Mouse (Mus musculus) hindbrain, embryonic 11.5 days (tissue): ENCODE data around the gene Mrpl48. TPM values are rescaled to one million over a fixed set of nuclear protein-coding genes. Genes with fewer than 3 reads are reported as not detected.
A peak's percentile ranks its signal among the peaks of the same experiment; 100 is the strongest.

ENCODE experiments used
- ATAC-seq: fragments of 200-750 bp; cut with Nextera tagmentation; 2 replicates; pipeline ENCODE4 v1.8.0; 2017; ENCODE audit warnings: mild to moderate bottlenecking, moderate TSS enrichment, moderate library complexity; ENCODE audit not compliant: low FRiP score
- DNase-seq: peaks from one replicate; pipeline ENCODE4 v3.0.0-alpha.2; 2015; ENCODE audit warnings: low spot score
- H3K27ac ChIP-seq: fragments of 300-500 bp; sonication (generic); 2 replicates; pipeline ENCODE4 v1.5.1; 2014; ENCODE audit warnings: mild to moderate bottlenecking, low read depth, low read length
- H3K27me3 ChIP-seq: fragments of 300-500 bp; sonication (generic); 2 replicates; pipeline ENCODE4 v1.6.1; 2014; ENCODE audit warnings: mild to moderate bottlenecking, low read length, moderate library complexity, mixed read lengths; ENCODE audit not compliant: control insufficient read depth, insufficient read depth
- H3K36me3 ChIP-seq: fragments of 300-500 bp; sonication (generic); 2 replicates; pipeline ENCODE4 v1.6.1; 2014; ENCODE audit warnings: mild to moderate bottlenecking, low read length, moderate library complexity, mixed read lengths; ENCODE audit not compliant: control insufficient read depth, insufficient read depth
- H3K4me1 ChIP-seq: fragments of 300-500 bp; sonication (generic); replicated peaks from 2 replicates; pipeline ENCODE4 v1.6.1; 2014; ENCODE audit warnings: low read length, mixed read lengths; ENCODE audit not compliant: control insufficient read depth, insufficient read depth
- H3K4me2 ChIP-seq: fragments of 300-500 bp; sonication (generic); replicated peaks from 2 replicates; pipeline ENCODE4 v1.6.1; 2014; ENCODE audit warnings: mild to moderate bottlenecking, low read depth, low read length
- H3K4me3 ChIP-seq: fragments of 300-500 bp; sonication (generic); 2 replicates; pipeline ENCODE4 v1.5.1; 2014; ENCODE audit warnings: low read depth, low read length
- H3K9ac ChIP-seq: fragments of 300-500 bp; sonication (generic); 2 replicates; pipeline ENCODE4 v1.6.1; 2014; ENCODE audit warnings: low read depth, low read length
- H3K9me3 ChIP-seq: fragments of 300-500 bp; sonication (generic); 2 replicates; pipeline ENCODE4 v1.6.1; 2016; ENCODE audit warnings: low read length; ENCODE audit not compliant: control insufficient read depth
- WGBS: fragments of 180-500 bp; shearing (Covaris S2); extraction: QIAGEN DNeasy Blood & Tissue Kit; methylation state at CpG from one replicate; pipeline ENCODE4 v1.1.7; 2014; 5-methylcytosine and 5-hydroxymethylcytosine counted together
- polyA plus RNA-seq: library from polyadenylated mRNA; unstranded; fragments of >200 nt; fragmentation: Nextera tagmentation; extraction: Ambion mirVana; gene quantifications from 2 replicates; pipeline ENCODE4 v1.2.1, GENCODE M21; 2014

Gene Mrpl48
- 62.9 and 73.1 TPM in 2 replicates for polyA plus RNA-seq

DNA sequence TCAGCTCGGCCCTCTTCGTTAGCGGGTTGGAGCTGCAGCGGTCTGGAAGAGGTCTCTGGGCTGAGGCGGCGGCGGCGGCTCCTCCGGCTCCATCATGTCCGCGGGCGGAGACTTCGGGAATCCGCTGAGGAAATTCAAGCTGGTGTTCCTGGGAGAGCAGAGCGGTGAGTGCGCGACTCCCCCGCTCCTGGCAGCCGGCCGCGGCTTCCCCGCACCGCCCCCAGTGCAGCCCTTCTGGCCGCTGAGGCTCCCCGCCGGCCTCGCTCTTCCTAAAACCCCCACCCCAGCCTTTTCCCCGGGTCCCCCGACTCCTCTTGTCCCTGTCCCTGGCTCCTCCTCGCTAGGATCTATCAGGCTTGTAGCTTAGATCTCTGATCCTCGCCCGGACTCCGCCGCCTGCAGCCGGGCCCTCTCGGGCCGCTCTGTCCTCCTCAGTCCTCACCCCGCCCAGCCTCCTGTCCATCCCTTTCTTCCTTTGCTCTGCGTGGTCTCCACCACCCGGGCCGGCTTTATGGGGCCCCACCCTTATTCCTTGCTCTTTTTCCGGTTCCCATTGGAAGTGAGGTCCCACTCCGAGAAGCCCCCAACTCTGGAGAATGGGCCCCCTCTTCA is at the start of gene Mrpl48:
Gene Mrpl48, minus strand, starts transcription at position 172 of the 612 bp plus-strand sequence.
- Histone ChIP-seq H3K4me2 (peak within 1 kb of the TSS; percentile 67), H3K36me3 (no peaks in the 10 kb centered on the region), H3K4me3 (peak within 1 kb of the TSS; percentile 82), H3K9ac (peak within 1 kb of the TSS; percentile 99), H3K27me3 (no peaks in the 10 kb centered on the region), H3K27ac (peak within 1 kb of the TSS; percentile 99), H3K4me1 (0 out of 2 replicates have a peak, but pooled peaks cover 2% of the 10 kb centered on the region), H3K9me3 (no peaks in the 10 kb centered on the region)
- under 1% methylated on average over 43 of the region's 43 CpGs for WGBS
- DNase-seq (no peak), ATAC-seq (peak; percentile 43)

GRCm38 (mm10) chr7:100656739-100657138 is 48.6 kb upstream of the Mrpl48 start:
- Histone ChIP-seq H3K9me3 (no peaks in the 10 kb centered on the region), H3K27me3 (no peaks in the 10 kb centered on the region), H3K27ac (no peak overlapping the region), H3K4me3 (no peak overlapping the region), H3K4me1 (peaks cover 8% of the 10 kb centered on the region), H3K9ac (no peak overlapping the region), H3K36me3 (no peaks in the 10 kb centered on the region), H3K4me2 (no peak overlapping the region)
- 43% methylated on average over 5 of the region's 5 CpGs for WGBS
- ATAC-seq (no peak), DNase-seq (no peak)

- WGBS: 79% methylated on average over 8 of the region's 8 CpGs
- Histone ChIP-seq H3K4me2 (no peak overlapping the region), H3K27ac (peak overlapping the region; percentile 73), H3K4me1 (peaks cover 8% of the 10 kb centered on the region), H3K4me3 (no peak overlapping the region), H3K9me3 (no peaks in the 10 kb centered on the region), H3K36me3 (no peaks in the 10 kb centered on the region), H3K27me3 (no peaks in the 10 kb centered on the region), H3K9ac (no peak overlapping the region; the same call in 1 of the 2 replicates)
- DNase-seq (no peak), ATAC-seq (no peak)
These were observed 46.3 kb upstream of the Mrpl48 start for GRCm38 (mm10) chr7:100654441-100654840.

DNA sequence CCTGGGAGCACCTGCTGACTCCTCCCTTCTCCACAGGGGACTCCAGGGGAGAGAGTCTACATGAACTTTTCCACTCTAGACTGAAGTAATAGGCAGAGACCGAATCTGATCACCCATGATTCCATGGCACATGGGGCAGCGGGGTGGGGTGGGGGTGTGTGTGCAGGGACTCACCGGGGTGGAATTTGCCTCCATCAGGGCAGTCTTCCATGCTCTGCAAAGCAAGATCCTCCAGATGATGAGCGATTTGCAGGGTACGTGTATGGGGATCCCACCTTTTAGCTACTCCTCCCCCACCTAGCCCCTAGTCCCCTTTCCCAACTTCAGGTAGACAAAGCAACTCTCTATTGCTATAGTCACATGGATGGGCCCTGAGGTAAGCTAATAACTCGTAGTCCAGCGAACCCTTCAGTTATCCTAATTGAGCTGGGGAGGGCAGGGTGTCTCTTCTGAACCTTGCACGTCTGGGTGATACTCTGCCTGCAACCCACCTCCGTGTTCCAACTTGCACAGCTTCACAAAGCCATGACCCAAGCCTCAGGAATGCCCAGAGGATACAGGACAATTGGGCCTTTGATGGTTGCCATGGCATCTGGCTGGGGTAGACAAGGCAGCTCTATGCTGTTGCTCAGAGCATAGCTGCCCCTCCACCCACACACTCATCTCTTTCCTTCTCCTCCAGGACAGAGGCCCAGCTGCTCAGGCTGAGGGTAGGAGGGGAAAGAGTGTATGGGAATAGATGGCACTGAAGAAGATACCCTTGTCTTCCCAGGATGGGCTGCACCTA is 45.6 kb upstream of the Mrpl48 start:
- ATAC-seq: peak; percentile 85
- H3K4me2 ChIP-seq: no peak overlapping the region

GRCm38 (mm10) chr7:100651011-100651410 is 42.9 kb upstream of the Mrpl48 start:
- ATAC-seq: no peak

More for the DNA sequence above, 45.6 kb upstream of the Mrpl48 start:
- 56% methylated on average over 9 of the region's 9 CpGs for WGBS
- Histone ChIP-seq H3K9me3 (no peaks in the 10 kb centered on the region), H3K36me3 (no peaks in the 10 kb centered on the region), H3K4me1 (peaks cover 8% of the 10 kb centered on the region), H3K9ac (peak overlapping the region; percentile 19; the same call in 1 of the 2 replicates), H3K27ac (peak overlapping the region; percentile 73), H3K27me3 (no peaks in the 10 kb centered on the region), H3K4me3 (no peak overlapping the region)
- peak; percentile 75 for DNase-seq

DNA sequence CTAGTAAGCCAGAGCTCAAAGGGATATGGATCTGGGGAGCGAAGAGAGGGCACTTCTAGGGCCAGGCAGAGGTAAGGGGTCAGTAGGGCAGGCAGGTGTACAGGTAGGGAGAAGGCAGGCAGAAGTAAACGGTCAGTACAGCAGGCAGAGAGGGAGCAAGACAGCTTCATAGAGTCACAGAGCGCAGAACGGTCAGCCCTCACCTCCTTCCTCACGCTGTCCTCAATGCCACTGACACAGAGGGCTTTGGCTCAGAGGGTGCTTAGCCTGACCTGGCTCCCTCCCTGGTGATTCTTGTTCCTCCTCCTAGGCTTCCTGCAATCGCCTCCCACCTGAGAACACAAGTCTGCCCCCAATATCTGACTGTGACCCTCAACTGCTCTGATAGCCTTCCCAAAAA is 42.3 kb upstream of the Mrpl48 start:
- Histone ChIP-seq H3K4me1 (peaks cover 5% of the 10 kb centered on the region; the same call in 1 of the 2 replicates), H3K36me3 (no peaks in the 10 kb centered on the region), H3K27me3 (no peaks in the 10 kb centered on the region), H3K27ac (no peak overlapping the region), H3K9me3 (no peaks in the 10 kb centered on the region), H3K9ac (no peak overlapping the region), H3K4me3 (no peak overlapping the region), H3K4me2 (no peak overlapping the region)
- ATAC-seq: no peak
- no peak for DNase-seq
- 80% methylated on average over 6 of the region's 6 CpGs for WGBS

More at GRCm38 (mm10) chr7:100651011-100651410, 42.9 kb upstream of the Mrpl48 start:
- Histone ChIP-seq H3K9ac (no peak overlapping the region), H3K36me3 (no peaks in the 10 kb centered on the region), H3K4me1 (peaks cover 5% of the 10 kb centered on the region; the same call in 1 of the 2 replicates), H3K4me2 (no peak overlapping the region), H3K4me3 (no peak overlapping the region), H3K9me3 (no peaks in the 10 kb centered on the region), H3K27ac (no peak overlapping the region), H3K27me3 (no peaks in the 10 kb centered on the region)
- no peak for DNase-seq
- 83% methylated on average over 4 of the region's 4 CpGs for WGBS

DNA sequence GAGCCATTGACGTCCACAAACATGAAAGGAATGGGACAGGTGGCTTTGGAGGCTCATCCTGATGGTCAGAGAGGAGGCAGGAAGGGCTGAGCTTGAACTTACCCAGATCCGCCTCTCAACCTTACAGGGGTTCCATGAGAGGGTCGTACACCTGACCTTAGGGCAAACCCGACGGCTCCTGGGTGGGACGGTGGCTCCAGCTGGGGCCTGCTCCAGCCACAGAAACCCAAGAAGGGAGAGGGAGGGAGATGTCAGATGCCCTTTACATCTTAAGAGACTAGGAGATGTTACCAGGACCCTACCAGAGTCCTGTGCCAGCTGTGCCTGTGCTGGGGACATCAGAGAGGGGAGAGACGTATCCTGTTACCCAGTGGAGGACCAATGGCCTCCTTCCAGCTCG is 41.7 kb upstream of the Mrpl48 start:
- ATAC-seq: no peak
- no peak overlapping the region for H3K4me2 ChIP-seq
- no peak overlapping the region for H3K27ac ChIP-seq
- no peaks in the 10 kb centered on the region for H3K9me3 ChIP-seq
- no peak overlapping the region for H3K4me3 ChIP-seq
- H3K36me3 ChIP-seq: no peaks in the 10 kb centered on the region
- peaks cover 5% of the 10 kb centered on the region; the same call in 1 of the 2 replicates for H3K4me1 ChIP-seq
- H3K27me3 ChIP-seq: no peaks in the 10 kb centered on the region
- 67% methylated on average over 8 of the region's 8 CpGs for WGBS
- no peak for DNase-seq
- no peak overlapping the region for H3K9ac ChIP-seq

- Histone ChIP-seq H3K4me1 (peaks cover 5% of the 10 kb centered on the region; the same call in 1 of the 2 replicates), H3K9ac (no peak overlapping the region), H3K27ac (no peak overlapping the region), H3K4me2 (no peak overlapping the region), H3K27me3 (no peaks in the 10 kb centered on the region), H3K4me3 (no peak overlapping the region), H3K9me3 (no peaks in the 10 kb centered on the region), H3K36me3 (no peaks in the 10 kb centered on the region)
- WGBS: 87% methylated on average over 4 of the region's 4 CpGs
- DNase-seq (no peak), ATAC-seq (no peak)
These were observed 41.0 kb upstream of the Mrpl48 start for GRCm38 (mm10) chr7:100649095-100649494.
